Mouse (Mus musculus): ENCODE results near the gene Ccl5. TPM values are rescaled to one million over a fixed set of nuclear protein-coding genes. Genes with fewer than 3 reads are reported as not detected.

Gene Ccl5
- total RNA-seq, 2 experiments from 2014 or later = not detected

DNA sequence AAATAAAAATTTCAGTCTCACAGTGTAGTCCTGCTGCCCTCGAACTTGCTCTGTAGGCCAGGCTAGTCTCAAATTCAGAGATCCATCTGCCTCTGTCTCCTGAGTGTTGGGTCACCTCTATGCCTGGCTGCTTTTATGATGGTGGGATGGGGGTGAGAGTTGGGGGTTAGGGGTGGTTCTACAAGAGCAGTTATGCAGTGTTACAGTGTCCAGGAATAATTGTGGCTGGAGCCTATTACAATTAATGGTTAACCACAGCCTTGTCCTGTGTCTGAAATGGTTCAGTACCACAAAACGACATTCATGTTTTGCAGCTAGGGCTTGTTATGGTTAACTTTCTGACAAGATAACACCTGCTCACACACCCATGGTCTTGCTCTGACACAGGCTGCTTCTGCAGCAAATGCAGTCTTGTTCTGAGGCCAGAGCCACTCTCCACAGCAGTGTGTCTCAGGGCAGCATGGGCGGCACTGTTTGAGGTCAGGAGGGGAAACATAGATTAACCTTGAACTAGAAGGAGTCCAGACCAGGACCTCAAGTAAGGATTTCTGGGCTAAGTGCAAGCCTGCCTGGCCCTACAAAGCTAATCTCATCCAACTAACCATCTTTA lies 8.5 kb upstream of the Ccl5 start:
- DNase-seq = no peak

- no peak for DNase-seq
Measured at GRCm38 (mm10) chr11:83536831-83537230, 6.5 kb upstream of the Ccl5 start.

DNA sequence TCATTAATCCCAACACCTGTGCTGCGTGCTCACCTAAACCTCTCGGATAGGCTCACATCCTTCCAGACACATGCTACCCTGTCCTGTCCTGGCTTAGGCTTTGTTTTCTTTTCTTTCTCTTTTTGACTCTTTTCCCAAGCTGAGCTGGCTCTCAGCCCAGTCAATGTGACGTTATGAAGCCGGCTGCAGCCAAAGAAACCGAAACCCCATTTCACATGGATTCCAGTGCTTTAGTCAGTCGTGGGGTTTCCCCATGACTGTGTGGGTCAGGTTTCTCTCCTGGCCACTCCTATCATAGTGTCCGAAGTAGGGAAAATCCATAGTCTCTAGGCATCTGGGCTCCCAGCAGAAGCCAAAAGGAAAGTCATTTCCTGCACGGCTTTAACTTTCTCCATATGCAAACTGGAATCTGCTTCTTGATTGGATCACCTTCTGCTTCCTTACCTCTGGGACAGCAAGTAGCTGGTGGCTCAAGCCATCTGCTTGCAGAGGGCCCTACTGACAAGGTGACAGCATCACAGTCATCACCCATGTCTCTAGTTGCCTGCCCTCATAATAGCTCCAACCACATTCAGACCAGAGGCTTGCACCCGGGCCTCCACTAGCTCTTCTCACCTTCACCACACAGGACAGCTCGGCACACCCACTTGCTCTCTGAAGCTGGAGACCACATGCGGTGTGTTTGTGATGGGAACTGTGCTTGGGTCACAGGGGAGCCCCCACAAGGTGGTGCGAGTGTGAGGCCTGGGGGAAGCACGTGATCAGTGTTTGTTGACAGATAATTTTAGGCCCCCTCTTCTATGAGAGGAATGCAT lies 4.5 kb upstream of the Ccl5 start:
- DNase-seq = peak; percentile 86

- DNase-seq = no peak
Measured at GRCm38 (mm10) chr11:83534143-83534542, 3.8 kb upstream of the Ccl5 start.

DNA sequence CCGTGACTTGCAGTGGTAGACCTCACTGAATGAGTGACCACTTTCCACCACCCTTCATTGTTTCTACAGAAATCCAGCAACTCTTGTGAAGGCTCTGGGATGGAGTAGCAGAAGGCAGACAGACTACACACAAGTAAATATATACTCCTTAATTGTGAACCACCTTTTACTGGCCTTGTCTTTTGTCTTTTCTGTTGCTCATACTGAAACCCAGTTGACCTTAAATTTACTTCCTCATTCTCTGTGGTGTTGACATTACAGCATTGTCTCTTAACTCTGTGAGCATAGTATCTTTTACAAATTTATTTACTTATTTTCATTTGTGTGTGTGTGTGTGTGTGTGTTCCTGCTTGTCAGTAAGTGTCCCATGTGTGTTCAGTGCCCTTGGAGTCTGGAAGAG lies 2.9 kb upstream of the Ccl5 start:
- no peak for DNase-seq

DNA sequence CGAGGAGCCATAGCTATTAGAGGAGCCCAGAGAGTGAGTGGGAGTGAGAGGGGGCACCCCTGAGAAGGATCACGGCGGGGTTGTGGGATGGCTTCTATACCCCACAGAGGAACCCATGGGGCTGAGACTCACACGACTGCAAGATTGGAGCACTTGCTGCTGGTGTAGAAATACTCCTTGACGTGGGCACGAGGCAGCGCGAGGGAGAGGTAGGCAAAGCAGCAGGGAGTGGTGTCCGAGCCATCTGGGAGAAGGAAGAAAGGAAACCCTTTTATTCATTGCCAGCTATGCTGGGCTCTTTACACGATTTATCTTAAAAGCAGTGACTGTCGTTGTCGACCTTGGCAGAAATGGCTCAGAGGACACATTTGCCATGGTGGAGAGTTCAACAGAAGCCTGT lies 1.3 kb downstream of the Ccl5 start:
- DNase-seq = no peak

DNA sequence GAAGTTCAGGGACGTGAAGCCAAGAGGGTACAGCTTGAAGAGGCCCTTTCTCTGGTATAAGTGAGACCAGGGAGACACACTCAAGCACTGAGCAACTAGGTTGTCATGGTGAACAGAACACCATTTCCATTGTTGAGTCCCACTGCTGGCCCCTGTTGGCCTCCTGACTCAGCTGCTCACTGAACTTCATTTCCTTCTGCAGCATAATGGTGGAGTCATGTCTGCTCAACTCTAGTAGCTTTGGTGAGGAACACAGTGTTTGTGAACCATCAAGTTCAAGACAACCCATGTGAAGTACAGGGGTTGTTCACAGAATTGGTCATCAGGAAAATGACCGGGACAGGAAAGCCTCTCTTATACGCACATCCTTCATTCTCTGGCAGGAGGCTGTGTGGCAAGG lies 8.2 kb downstream of the Ccl5 start, which contains the start of gene Heatr9:
Gene Heatr9, minus strand, starts transcription at position 101 of the 400 bp plus-strand sequence.
- no peak for DNase-seq

GRCm38 (mm10) chr11:83518371-83518770 lies 11.9 kb downstream of the Ccl5 start:
- DNase-seq = no peak

DNA sequence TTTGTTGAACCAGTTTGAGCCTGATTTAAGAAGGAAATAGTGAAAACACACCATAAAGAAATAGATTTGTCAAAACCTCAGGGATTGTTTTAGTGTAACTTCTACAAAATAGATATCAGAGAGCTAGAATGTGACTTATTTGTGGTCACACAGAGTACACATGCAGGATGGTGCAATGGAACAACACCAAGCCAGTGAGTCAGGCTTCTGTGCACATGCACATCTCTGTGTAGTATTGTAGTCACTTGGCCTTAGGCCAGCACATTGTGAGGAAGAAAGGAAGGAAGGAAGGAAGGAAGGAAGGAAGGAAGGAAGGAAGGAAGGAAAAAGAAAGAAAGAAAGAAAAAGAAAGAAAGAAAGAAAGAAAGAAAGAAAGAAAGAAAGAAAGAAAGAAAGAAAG lies 13.2 kb downstream of the Ccl5 start:
- DNase-seq = no peak

- DNase-seq = no peak
Measured at GRCm38 (mm10) chr11:83509521-83509920, 20.8 kb downstream of the Ccl5 start.

GRCm38 (mm10) chr11:83504308-83504707 lies 26.0 kb downstream of the Ccl5 start:
- DNase-seq = no peak

GRCm38 (mm10) chr11:83495571-83495970 lies 34.7 kb downstream of the Ccl5 start:
- no peak for DNase-seq

DNA sequence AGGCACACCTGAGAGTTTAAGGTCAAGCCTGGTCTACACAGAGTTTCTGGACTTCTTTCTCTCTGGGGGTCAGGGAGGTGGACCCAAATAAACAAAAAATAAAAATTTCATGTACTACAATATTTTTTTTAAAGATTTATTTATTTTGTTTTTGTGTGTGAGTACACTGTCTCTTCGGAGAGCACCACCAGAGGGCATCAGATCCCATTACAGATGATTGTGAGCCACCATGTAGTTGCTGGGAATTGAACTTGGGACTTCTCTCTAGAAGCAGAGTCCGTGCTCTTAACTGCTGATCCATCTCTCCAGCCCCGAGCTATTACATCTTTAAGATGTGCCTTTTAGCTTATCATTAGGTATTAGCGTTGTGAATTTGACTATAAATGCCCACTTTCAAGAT lies 38.8 kb downstream of the Ccl5 start:
- DNase-seq = no peak

Other genes starting within 250 kb of the Ccl5 start
- gene Slfn14, start 243.8 kb downstream of the Ccl5 start, total RNA-seq (2021) = under 1 TPM; 0.14 to 0.20 TPM
- 10 to 100 TPM; 76.7 to 83.4 TPM for gene Ap2b1, start 231.5 kb downstream of the Ccl5 start, total RNA-seq (2021)
- 10 to 100 TPM in 1 of 2 experiments, 1 to 10 TPM in 1; 7.1 to 10.0 TPM for gene Pex12, start 227.9 kb downstream of the Ccl5 start, total RNA-seq (2021)
- gene Rasl10b, start 121.4 kb downstream of the Ccl5 start, total RNA-seq (2021) = 10 to 100 TPM; 31.5 to 32.3 TPM
- gene Gas2l2, start 101.1 kb downstream of the Ccl5 start, total RNA-seq (2021) = not detected
- under 1 TPM in 1 of 2 experiments, not detected in 1; 0.56 TPM for gene 1700020L24Rik, start 92.8 kb downstream of the Ccl5 start, total RNA-seq (2021)
- gene Mmp28, start 67.4 kb downstream of the Ccl5 start, total RNA-seq (2021) = 1 to 10 TPM; 7.0 to 7.1 TPM
- 10 to 100 TPM; 59.2 to 62.8 TPM for gene Taf15, start 57.4 kb downstream of the Ccl5 start, total RNA-seq (2021)
- not detected for gene Heatr9, start 8.3 kb downstream of the Ccl5 start, total RNA-seq (2021)
- 1 to 10 TPM; 1.1 to 1.5 TPM for gene Ccl9, start 48.1 kb upstream of the Ccl5 start, total RNA-seq (2021)
- gene Ccl6, start 62.6 kb upstream of the Ccl5 start, total RNA-seq (2021) = 1 to 10 TPM; 1.7 to 2.1 TPM
- gene Rpl9-ps1, start 115.1 kb upstream of the Ccl5 start, total RNA-seq (2021) = not detected
- under 1 TPM in 1 of 2 experiments, not detected in 1; 0.38 TPM for gene Ccl3, start 118.8 kb upstream of the Ccl5 start, total RNA-seq (2021)
- gene Ccl4, start 132.1 kb upstream of the Ccl5 start, total RNA-seq (2021) = not detected
- gene Wfdc17, start 173.5 kb upstream of the Ccl5 start, total RNA-seq (2021) = not detected
- under 1 TPM; 0.77 to 0.98 TPM for gene Wfdc18, start 178.5 kb upstream of the Ccl5 start, total RNA-seq (2021)
- gene Wfdc21, start 216.4 kb upstream of the Ccl5 start, total RNA-seq (2021) = not detected
- 1 to 10 TPM; 8.3 to 8.7 TPM for gene Heatr6, start 223.2 kb upstream of the Ccl5 start, total RNA-seq (2021)